Mouse (Mus musculus): ENCODE measurements around the gene Pgm1. TPM values are rescaled to one million over a fixed set of nuclear protein-coding genes. Genes with fewer than 3 reads are reported as not detected.
A peak's percentile ranks its signal among the peaks of the same experiment; 100 is the strongest.

The Pgm1 gene
- polyA plus RNA-seq, 1 experiment from 2014 or later = 43.5 TPM

DNA sequence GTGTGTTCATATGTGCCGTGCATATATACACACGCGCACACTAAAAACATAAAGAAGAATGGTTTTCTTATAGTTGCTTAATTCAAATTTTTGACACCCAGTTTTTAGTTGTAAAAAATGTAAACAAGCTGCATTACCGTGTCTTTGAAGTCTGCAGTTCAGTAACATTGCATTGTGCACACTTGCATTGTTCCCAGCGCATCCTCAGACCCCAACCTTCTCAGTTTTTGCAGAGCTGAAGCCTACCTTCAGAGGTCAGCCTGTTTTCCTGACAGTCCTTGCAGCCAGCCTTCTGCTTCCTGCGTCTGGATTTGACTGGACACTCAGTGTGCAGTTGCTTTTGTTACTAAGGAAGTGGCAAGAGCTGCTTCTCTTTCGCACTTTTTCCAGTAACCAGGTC is 55.9 kb downstream of the Pgm1 start:
- H3K4me2 ChIP-seq (replicated peaks) = no peak overlapping the region

GRCm38 (mm10) chr4:99985631-99986030 is 56.4 kb downstream of the Pgm1 start:
- no peaks in the 10 kb centered on the region for H3K27me3 ChIP-seq
- H3K36me3 ChIP-seq = no peaks in the 10 kb centered on the region
- no peak overlapping the region for H3K4me2 ChIP-seq (replicated peaks)
- no peak overlapping the region for H3K27ac ChIP-seq
- H3K9me3 ChIP-seq = no peaks in the 10 kb centered on the region
- WGBS = 74% methylated on average over 12 of the region's 12 CpGs
- no peak overlapping the region for H3K4me3 ChIP-seq
- H3K4me1 ChIP-seq = 0 out of 2 replicates have a peak, but pooled peaks cover 8% of the 10 kb centered on the region
- no peak overlapping the region for H3K9ac ChIP-seq
- ATAC-seq (ENCODE audit: insufficient number of reproducible peaks, insufficient read depth, low FRiP score, low TSS enrichment) = no peak

More for the DNA sequence above, 55.9 kb downstream of the Pgm1 start:
- Histone ChIP-seq H3K27ac (no peak overlapping the region), H3K9me3 (no peaks in the 10 kb centered on the region), H3K36me3 (no peaks in the 10 kb centered on the region), H3K4me3 (no peak overlapping the region), H3K27me3 (no peaks in the 10 kb centered on the region), H3K9ac (no peak overlapping the region), H3K4me1 (0 out of 2 replicates have a peak, but pooled peaks cover 10% of the 10 kb centered on the region)
- 88% methylated on average over 7 of the region's 7 CpGs for WGBS
- no peak for ATAC-seq (ENCODE audit: insufficient number of reproducible peaks, insufficient read depth, low FRiP score, low TSS enrichment)

DNA sequence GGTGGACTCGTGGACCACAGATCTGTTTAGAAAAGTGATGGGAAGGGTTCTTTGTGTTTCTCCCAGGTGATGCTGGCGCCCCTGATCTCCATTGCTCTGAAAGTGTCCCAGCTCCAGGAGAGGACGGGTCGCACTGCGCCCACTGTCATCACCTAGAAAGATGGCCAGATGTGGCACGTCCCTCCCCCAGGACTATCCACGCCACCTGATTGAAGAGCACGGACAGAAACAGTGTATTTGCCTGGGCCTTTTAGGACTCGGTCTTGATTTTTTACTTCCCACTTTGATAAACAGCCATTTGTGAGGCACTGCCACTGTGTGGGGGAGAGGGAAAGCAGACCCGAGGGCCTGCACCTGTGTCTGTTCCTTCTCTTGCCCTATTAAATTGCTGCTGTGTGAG is 57.4 kb downstream of the Pgm1 start:
- no peak overlapping the region for H3K27ac ChIP-seq
- H3K36me3 ChIP-seq = no peaks in the 10 kb centered on the region
- 90% methylated on average over 10 of the region's 10 CpGs for WGBS
- H3K4me3 ChIP-seq = no peak overlapping the region
- H3K9me3 ChIP-seq = no peaks in the 10 kb centered on the region
- no peaks in the 10 kb centered on the region for H3K27me3 ChIP-seq
- ATAC-seq (ENCODE audit: insufficient number of reproducible peaks, insufficient read depth, low FRiP score, low TSS enrichment) = no peak
- no peak overlapping the region for H3K9ac ChIP-seq
- H3K4me2 ChIP-seq (replicated peaks) = no peak overlapping the region
- 0 out of 2 replicates have a peak, but pooled peaks cover 5% of the 10 kb centered on the region for H3K4me1 ChIP-seq

GRCm38 (mm10) chr4:99988771-99989170 is 59.6 kb downstream of the Pgm1 start:
- Histone ChIP-seq H3K4me3 (no peak overlapping the region), H3K9ac (no peak overlapping the region), H3K27ac (no peak overlapping the region), H3K4me2 (replicated peaks) (no peak overlapping the region), H3K9me3 (no peaks in the 10 kb centered on the region), H3K36me3 (no peaks in the 10 kb centered on the region), H3K27me3 (no peaks in the 10 kb centered on the region), H3K4me1 (no peaks in the 10 kb centered on the region)
- ATAC-seq (ENCODE audit: insufficient number of reproducible peaks, insufficient read depth, low FRiP score, low TSS enrichment) = no peak
- WGBS = 75% methylated on average over 7 of the region's 7 CpGs

DNA sequence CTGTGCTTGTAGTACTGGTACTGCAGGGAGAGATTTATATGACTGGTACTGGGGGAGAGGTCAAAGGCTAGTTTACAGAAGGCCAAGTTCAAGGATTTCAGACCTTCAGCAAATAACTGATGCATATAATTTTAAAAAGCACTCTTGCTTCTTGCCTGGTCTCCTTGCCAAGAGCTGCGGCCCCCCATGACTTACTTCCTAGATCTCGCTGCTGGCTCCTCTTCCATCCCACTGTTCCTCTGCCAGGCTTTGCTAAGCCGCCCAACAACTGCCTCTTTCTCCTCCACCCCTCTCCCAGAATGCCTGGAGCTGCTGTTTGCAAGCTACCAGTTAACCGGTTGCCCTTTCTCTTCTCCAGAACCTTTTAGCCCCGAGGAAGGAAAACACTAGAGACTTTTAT is 71.8 kb downstream of the Pgm1 start:
- Histone ChIP-seq H3K9ac (no peak overlapping the region), H3K4me2 (replicated peaks) (no peak overlapping the region), H3K4me1 (no peaks in the 10 kb centered on the region), H3K27me3 (no peaks in the 10 kb centered on the region), H3K4me3 (no peak overlapping the region), H3K27ac (no peak overlapping the region), H3K9me3 (no peaks in the 10 kb centered on the region), H3K36me3 (no peaks in the 10 kb centered on the region)
- no peak for ATAC-seq (ENCODE audit: insufficient number of reproducible peaks, insufficient read depth, low FRiP score, low TSS enrichment)
- WGBS = 66% methylated on average over 5 of the region's 5 CpGs

GRCm38 (mm10) chr4:100001806-100002205 is 72.6 kb downstream of the Pgm1 start:
- no peak overlapping the region for H3K4me3 ChIP-seq
- no peaks in the 10 kb centered on the region for H3K4me1 ChIP-seq
- no peaks in the 10 kb centered on the region for H3K9me3 ChIP-seq
- H3K9ac ChIP-seq = no peak overlapping the region
- no peak overlapping the region for H3K27ac ChIP-seq
- H3K27me3 ChIP-seq = no peaks in the 10 kb centered on the region
- H3K4me2 ChIP-seq (replicated peaks) = no peak overlapping the region
- ATAC-seq (ENCODE audit: insufficient number of reproducible peaks, insufficient read depth, low FRiP score, low TSS enrichment) = no peak
- H3K36me3 ChIP-seq = no peaks in the 10 kb centered on the region
- 61% methylated on average over 7 of the region's 7 CpGs for WGBS

DNA sequence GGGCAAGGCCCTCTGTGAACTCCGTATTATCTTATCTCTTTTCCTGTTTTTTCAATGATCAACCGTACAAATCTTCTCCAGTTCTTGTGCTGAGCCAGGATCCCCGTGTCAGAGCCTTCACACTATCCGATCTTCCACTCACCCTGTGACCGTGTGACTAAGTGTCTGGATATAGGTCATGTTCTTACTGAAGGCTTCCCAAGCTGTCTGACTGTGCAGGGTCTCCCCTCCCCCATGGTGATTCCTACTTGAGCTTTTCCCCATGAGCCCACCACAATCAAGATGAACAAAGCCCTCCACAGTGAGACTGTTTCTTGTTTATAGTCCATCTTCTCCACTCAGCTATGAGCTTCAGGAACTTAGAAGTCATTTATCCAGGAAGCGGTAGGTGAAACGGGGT is 78.5 kb downstream of the Pgm1 start:
- no peak overlapping the region for H3K27ac ChIP-seq
- H3K4me1 ChIP-seq = peaks cover 17% of the 10 kb centered on the region; the same call in 1 of the 2 replicates
- H3K4me3 ChIP-seq = no peak overlapping the region
- WGBS = 80% methylated on average over 7 of the region's 7 CpGs
- H3K27me3 ChIP-seq = no peaks in the 10 kb centered on the region
- H3K4me2 ChIP-seq (replicated peaks) = no peak overlapping the region
- no peak overlapping the region for H3K9ac ChIP-seq
- no peaks in the 10 kb centered on the region for H3K36me3 ChIP-seq
- no peaks in the 10 kb centered on the region for H3K9me3 ChIP-seq
- no peak for ATAC-seq (ENCODE audit: insufficient number of reproducible peaks, insufficient read depth, low FRiP score, low TSS enrichment)

DNA sequence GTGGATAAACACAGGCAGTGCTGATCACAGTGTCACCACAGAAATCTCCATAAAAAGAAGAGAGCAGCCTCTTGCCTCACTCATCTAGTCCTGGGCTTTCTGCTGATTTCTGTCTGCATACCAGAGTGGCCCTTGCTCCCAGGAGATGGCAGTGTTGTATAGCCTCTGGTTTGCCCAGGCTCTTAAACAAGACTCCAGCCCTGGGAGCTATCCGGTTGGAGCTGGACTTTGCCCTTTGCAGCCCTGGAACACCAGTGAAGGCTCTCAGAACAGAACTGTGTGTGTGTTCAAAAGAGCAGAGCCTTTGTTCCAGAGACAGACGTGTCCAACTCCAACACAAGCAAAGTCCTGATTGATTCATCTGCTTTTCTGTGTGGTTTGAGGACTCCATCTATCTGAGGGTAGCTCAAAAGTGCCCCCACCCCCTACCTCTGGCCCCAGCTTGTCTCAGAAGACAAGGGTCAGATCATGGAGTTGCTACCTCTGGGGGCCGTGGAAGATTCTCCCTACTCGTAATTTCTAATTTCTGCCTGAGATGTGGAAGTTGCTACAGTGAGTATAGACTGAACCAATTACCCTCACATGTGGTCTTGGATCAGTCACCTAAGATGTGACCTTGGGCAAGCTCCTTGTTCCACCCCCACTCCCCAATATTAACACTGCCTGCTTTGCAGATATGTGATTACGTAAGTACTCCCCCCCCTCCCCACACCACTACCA is 79.3 kb downstream of the Pgm1 start:
- H3K4me1 ChIP-seq = peaks cover 17% of the 10 kb centered on the region; the same call in 1 of the 2 replicates
- no peak overlapping the region for H3K4me3 ChIP-seq
- H3K36me3 ChIP-seq = no peaks in the 10 kb centered on the region
- WGBS = 28% methylated on average over 5 of the region's 5 CpGs
- no peak overlapping the region for H3K27ac ChIP-seq
- no peak overlapping the region for H3K4me2 ChIP-seq (replicated peaks)
- peak; percentile 63 for ATAC-seq (ENCODE audit: insufficient number of reproducible peaks, insufficient read depth, low FRiP score, low TSS enrichment)
- H3K9me3 ChIP-seq = no peaks in the 10 kb centered on the region
- H3K9ac ChIP-seq = no peak overlapping the region
- H3K27me3 ChIP-seq = no peaks in the 10 kb centered on the region

DNA sequence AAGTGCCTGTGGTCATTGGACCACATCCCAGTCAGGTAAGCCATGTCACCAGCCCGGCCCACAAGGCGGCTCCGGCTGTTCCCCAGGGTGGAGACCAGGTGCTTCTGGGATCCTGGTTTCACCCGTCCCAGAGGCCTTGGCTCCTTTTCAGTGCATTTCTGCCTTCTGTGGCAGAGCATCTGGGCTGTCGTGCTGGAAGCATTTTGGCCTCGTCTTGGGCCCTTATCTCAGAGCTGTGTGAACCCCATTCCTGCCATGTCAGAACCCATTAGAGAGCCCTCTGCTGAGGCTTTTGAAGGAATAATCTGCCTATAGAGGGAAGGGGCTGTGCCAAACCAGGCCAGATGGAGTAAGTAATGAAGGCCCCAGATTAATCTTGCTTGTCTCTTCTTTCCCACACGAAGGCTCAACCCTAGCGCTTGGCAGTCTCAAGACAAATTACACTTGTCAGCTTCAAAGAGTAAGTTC is 80.0 kb downstream of the Pgm1 start:
- Histone ChIP-seq H3K4me1 (peaks cover 17% of the 10 kb centered on the region; the same call in 1 of the 2 replicates), H3K4me3 (no peak overlapping the region), H3K9ac (no peak overlapping the region), H3K27me3 (no peaks in the 10 kb centered on the region), H3K9me3 (no peaks in the 10 kb centered on the region), H3K27ac (no peak overlapping the region), H3K4me2 (replicated peaks) (no peak overlapping the region), H3K36me3 (no peaks in the 10 kb centered on the region)
- ATAC-seq (ENCODE audit: insufficient number of reproducible peaks, insufficient read depth, low FRiP score, low TSS enrichment) = no peak
- 40% methylated on average over 8 of the region's 8 CpGs for WGBS

GRCm38 (mm10) chr4:100010916-100011315 is 81.7 kb downstream of the Pgm1 start:
- H3K27ac ChIP-seq = no peak overlapping the region
- no peaks in the 10 kb centered on the region for H3K36me3 ChIP-seq
- WGBS = 77% methylated on average over 3 of the region's 3 CpGs
- no peak overlapping the region for H3K9ac ChIP-seq
- H3K27me3 ChIP-seq = no peaks in the 10 kb centered on the region
- no peak overlapping the region for H3K4me3 ChIP-seq
- ATAC-seq (ENCODE audit: insufficient number of reproducible peaks, insufficient read depth, low FRiP score, low TSS enrichment) = no peak
- H3K9me3 ChIP-seq = no peaks in the 10 kb centered on the region
- no peak overlapping the region for H3K4me2 ChIP-seq (replicated peaks)
- H3K4me1 ChIP-seq = peaks cover 17% of the 10 kb centered on the region; the same call in 1 of the 2 replicates

- Histone ChIP-seq H3K27ac (no peak overlapping the region), H3K9me3 (no peaks in the 10 kb centered on the region), H3K36me3 (no peaks in the 10 kb centered on the region), H3K4me1 (peaks cover 17% of the 10 kb centered on the region; the same call in 1 of the 2 replicates), H3K4me2 (replicated peaks) (no peak overlapping the region), H3K27me3 (no peaks in the 10 kb centered on the region), H3K9ac (no peak overlapping the region), H3K4me3 (no peak overlapping the region)
- ATAC-seq (ENCODE audit: insufficient number of reproducible peaks, insufficient read depth, low FRiP score, low TSS enrichment) = no peak
- WGBS = 60% methylated on average over 3 of the region's 3 CpGs
These were observed 82.3 kb downstream of the Pgm1 start for GRCm38 (mm10) chr4:100011563-100011962.

DNA sequence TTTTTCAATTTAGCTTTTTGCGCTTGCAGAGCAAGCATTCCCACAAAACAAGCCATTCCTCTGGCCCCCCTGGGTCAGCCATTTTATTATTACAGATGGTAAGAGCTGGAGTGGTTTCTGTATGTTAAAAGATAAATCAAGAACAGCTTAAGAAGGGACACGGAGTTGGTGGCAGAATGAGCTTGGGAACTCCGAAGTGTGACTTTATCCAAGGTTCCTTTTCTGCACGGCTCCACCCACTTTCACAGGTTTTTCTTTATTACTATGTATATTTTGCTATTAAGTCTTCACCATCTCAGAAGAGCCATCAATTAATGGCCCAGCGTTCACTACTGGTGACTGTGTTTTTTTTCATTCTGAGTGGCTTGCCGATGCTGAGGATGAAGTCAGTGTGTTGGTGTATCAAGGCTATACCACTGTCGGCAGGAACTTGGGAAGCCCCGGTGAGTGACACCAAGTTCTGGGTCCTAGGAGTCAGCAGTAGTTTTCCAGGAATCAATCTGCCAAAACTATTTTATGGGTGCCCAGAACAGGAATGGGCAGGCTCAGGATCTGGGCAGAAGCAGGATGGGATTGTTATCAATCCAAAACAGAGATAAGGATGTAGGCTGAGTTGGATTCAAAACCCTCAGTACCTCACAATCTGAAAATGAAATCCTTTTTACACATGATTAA is 83.3 kb downstream of the Pgm1 start:
- H3K9ac ChIP-seq = no peak overlapping the region
- H3K36me3 ChIP-seq = no peaks in the 10 kb centered on the region
- no peak for ATAC-seq (ENCODE audit: insufficient number of reproducible peaks, insufficient read depth, low FRiP score, low TSS enrichment)
- no peak overlapping the region for H3K27ac ChIP-seq
- 80% methylated on average over 8 of the region's 8 CpGs for WGBS
- H3K4me1 ChIP-seq = peaks cover 17% of the 10 kb centered on the region; the same call in 1 of the 2 replicates
- no peaks in the 10 kb centered on the region for H3K27me3 ChIP-seq
- H3K4me2 ChIP-seq (replicated peaks) = no peak overlapping the region
- H3K4me3 ChIP-seq = no peak overlapping the region
- no peaks in the 10 kb centered on the region for H3K9me3 ChIP-seq

Measured in embryonic facial prominence, embryonic 12.5 days (tissue).